Mouse (Mus musculus) adrenal gland, postnatal 14 days (tissue): Measurements from ENCODE around the gene Cbl. TPM values are rescaled to one million over a fixed set of nuclear protein-coding genes. Genes with fewer than 3 reads are reported as not detected.
"Not testable (repeated sequence)": the region's sequence is repeated elsewhere in the genome, so short reads cannot be mapped to it uniquely, and the experiment has no call there.

Source experiments
- DNase-seq: peaks from one replicate; pipeline ENCODE4 v3.0.0; 2021; ENCODE audit warnings: mixed read lengths
- total RNA-seq: library from RNA; stranded (reverse); gene quantifications from 2 replicates; pipeline ENCODE4 v1.2.3, GENCODE M21; 2021

Gene Cbl
- total RNA-seq, 1 experiment from 2014 or later: 33.1 TPM

GRCm38 (mm10) chr9:44130034-44130433 lies 103.8 kb downstream of the Cbl start:
- DNase-seq: peak; percentile 84

GRCm38 (mm10) chr9:44129633-44130032 lies 104.2 kb downstream of the Cbl start:
- peak; percentile 40 for DNase-seq

GRCm38 (mm10) chr9:44127351-44127801 lies 106.5 kb downstream of the Cbl start:
- peak; percentile 58 for DNase-seq

GRCm38 (mm10) chr9:44126746-44127145 lies 107.1 kb downstream of the Cbl start:
- no peak for DNase-seq

GRCm38 (mm10) chr9:44125546-44126428 lies 108.1 kb downstream of the Cbl start:
- peak; percentile 92 for DNase-seq

GRCm38 (mm10) chr9:44125026-44125425 lies 108.8 kb downstream of the Cbl start:
- DNase-seq: no peak

- DNase-seq: no peak
Observed at GRCm38 (mm10) chr9:44124317-44124716, 109.5 kb downstream of the Cbl start.

- no peak for DNase-seq
Observed at GRCm38 (mm10) chr9:44119948-44120465, 113.8 kb downstream of the Cbl start.

GRCm38 (mm10) chr9:44119011-44119410 lies 114.8 kb downstream of the Cbl start:
- peak; percentile 70 for DNase-seq

GRCm38 (mm10) chr9:44116182-44116581 lies 117.7 kb downstream of the Cbl start:
- no peak for DNase-seq

GRCm38 (mm10) chr9:44115599-44115998 lies 118.2 kb downstream of the Cbl start:
- DNase-seq: no peak

GRCm38 (mm10) chr9:44114453-44114852 lies 119.4 kb downstream of the Cbl start:
- DNase-seq: no peak

GRCm38 (mm10) chr9:44113105-44113789 lies 120.6 kb downstream of the Cbl start, which contains the start of the genes Gm49380 and Rnf26:
Gene Gm49380, minus strand, starts transcription at chr9:44113500.
Gene Rnf26, minus strand, starts transcription at chr9:44113517.
- DNase-seq: peak; percentile 97

- DNase-seq: not testable (repeated sequence)
Observed at GRCm38 (mm10) chr9:44111909-44112308, 121.9 kb downstream of the Cbl start.

GRCm38 (mm10) chr9:44109360-44110095 lies 124.3 kb downstream of the Cbl start:
- DNase-seq: peak; percentile 85

GRCm38 (mm10) chr9:44108269-44109055 lies 125.4 kb downstream of the Cbl start:
- no peak for DNase-seq

- DNase-seq: peak; percentile 83
Observed at GRCm38 (mm10) chr9:44107557-44108179, 126.2 kb downstream of the Cbl start.

GRCm38 (mm10) chr9:44107110-44107509 lies 126.7 kb downstream of the Cbl start, which contains the start of gene C1qtnf5:
Gene C1qtnf5, plus strand, starts transcription at chr9:44107245.
- peak; percentile 90 for DNase-seq

- DNase-seq: no peak
Observed at GRCm38 (mm10) chr9:44106596-44106995, 127.3 kb downstream of the Cbl start.

- no peak for DNase-seq
Observed at GRCm38 (mm10) chr9:44106182-44106581, 127.7 kb downstream of the Cbl start.

GRCm38 (mm10) chr9:44105781-44106180 lies 128.1 kb downstream of the Cbl start:
- no peak for DNase-seq
